Mouse (Mus musculus) CH12.LX (cell line): ENCODE results near the gene E130114P18Rik. TPM values are rescaled to one million over a fixed set of nuclear protein-coding genes. Genes with fewer than 3 reads are reported as not detected.

Experiments
- DNase-seq: peaks from one replicate; pipeline ENCODE4 v3.0.0-alpha.2; 2013; ENCODE audit errors: extremely low read depth
- H3K27ac ChIP-seq: 2 replicates; pipeline ENCODE4 v1.5.1; 2012; ENCODE audit warnings: low read depth, mild to moderate bottlenecking, control low read depth, moderate library complexity; ENCODE audit not compliant: insufficient read depth
- H3K27me3 ChIP-seq: replicated peaks from 2 replicates; pipeline ENCODE3; 2012; ENCODE audit warnings: inconsistent platforms
- H3K36me3 ChIP-seq, 2 experiments: replicated peaks in 1 of 2; 2 replicates each; pipeline versions ENCODE3 to v1.6.1; 2012; ENCODE audit warnings: inconsistent platforms in 1 of 2, low read length in 1 of 2, mild to moderate bottlenecking in 1 of 2, mixed read lengths in 1 of 2, moderate library complexity in 1 of 2; ENCODE audit not compliant: control insufficient read depth in 1 of 2, insufficient read depth in 1 of 2
- H3K4me1 ChIP-seq, 2 experiments: 2 replicates each; pipeline ENCODE4 v1.6.1; 2012; ENCODE audit warnings: inconsistent platforms in 1 of 2, moderate library complexity in 1 of 2; ENCODE audit not compliant: insufficient read depth in 2 of 2, control insufficient read depth in 1 of 2
- H3K4me2 ChIP-seq: 2 replicates; pipeline ENCODE4 v1.6.1; 2012; ENCODE audit warnings: low read depth, mild to moderate bottlenecking, control low read depth; ENCODE audit not compliant: poor library complexity, insufficient read depth, severe bottlenecking
- H3K4me3 ChIP-seq, 3 experiments: fragments of 150-350 bp in 1 of 3; sonication (generic) in 1 of 3; replicated peaks in 1 of 3; 2 replicates each; pipeline versions ENCODE3 to v1.5.1; 2011 to 2012; ENCODE audit warnings: low read depth in 2 of 3, low read length in 2 of 3, mild to moderate bottlenecking in 2 of 3, moderate library complexity in 2 of 3, control low read depth in 1 of 3, improper control_type of control experiment in 1 of 3, inconsistent platforms in 1 of 3, mixed read lengths in 1 of 3; ENCODE audit not compliant: poor library complexity in 1 of 3
- H3K79me2 ChIP-seq: replicated peaks from 2 replicates; pipeline ENCODE4 v1.6.1; 2012; ENCODE audit warnings: mild to moderate bottlenecking, moderate library complexity; ENCODE audit not compliant: control insufficient read depth, poor library complexity, insufficient read depth, severe bottlenecking; ENCODE audit errors: extremely low read depth
- H3K9ac ChIP-seq: 2 replicates; pipeline ENCODE4 v1.6.1; 2012; ENCODE audit warnings: low read depth, mild to moderate bottlenecking, control low read depth, moderate library complexity; ENCODE audit not compliant: insufficient read depth
- H3K9me3 ChIP-seq: replicated peaks from 2 replicates; pipeline ENCODE3; 2012; ENCODE audit warnings: low read length, inconsistent platforms, mixed read lengths
- BHLHE40 ChIP-seq: IDR thresholded peaks from 2 replicates; pipeline ENCODE4 v1.6.1; 2011; ENCODE audit warnings: mild to moderate bottlenecking, low read depth, low read length, improper control_type of control experiment
- CHD1 ChIP-seq: IDR thresholded peaks from 2 replicates; pipeline ENCODE4 v1.6.1; 2012; ENCODE audit warnings: low read depth, low read length, improper control_type of control experiment, inconsistent platforms
- CHD2 ChIP-seq: IDR thresholded peaks from 2 replicates; pipeline ENCODE4 v1.6.1; 2011; ENCODE audit warnings: low read length, improper control_type of control experiment
- E2F4 ChIP-seq: IDR thresholded peaks from 2 replicates; pipeline ENCODE4 v1.6.1; 2011; ENCODE audit warnings: low read depth, low read length, improper control_type of control experiment; ENCODE audit not compliant: insufficient replicate concordance
- ELF1 ChIP-seq: IDR thresholded peaks from 2 replicates; pipeline ENCODE4 v1.6.1; 2014; ENCODE audit warnings: low read depth, mild to moderate bottlenecking, inconsistent platforms, low read length, improper control_type of control experiment
- ETS1 ChIP-seq: conservative IDR thresholded peaks from 2 replicates; pipeline ENCODE4 v1.6.1; 2012; ENCODE audit warnings: low read depth, mild to moderate bottlenecking, inconsistent platforms, low read length, improper control_type of control experiment, moderate library complexity
- GABPA ChIP-seq: IDR thresholded peaks from 2 replicates; pipeline ENCODE4 v1.6.1; 2012; ENCODE audit warnings: low read depth, low read length, improper control_type of control experiment, inconsistent platforms; ENCODE audit not compliant: insufficient replicate concordance
- JUND ChIP-seq: conservative IDR thresholded peaks from 2 replicates; pipeline ENCODE4 v1.6.1; 2011; ENCODE audit warnings: low read depth, low read length, improper control_type of control experiment
- MEF2A ChIP-seq: IDR thresholded peaks from 2 replicates; pipeline ENCODE4 v1.6.1; 2014; ENCODE audit warnings: low read depth, mild to moderate bottlenecking, inconsistent platforms, low read length, improper control_type of control experiment, borderline replicate concordance
- MXI1 ChIP-seq: IDR thresholded peaks from 2 replicates; pipeline ENCODE4 v1.6.1; 2011; ENCODE audit warnings: mild to moderate bottlenecking, low read depth, low read length, improper control_type of control experiment
- MYC ChIP-seq: IDR thresholded peaks from 2 replicates; pipeline ENCODE4 v1.6.1; 2011; ENCODE audit warnings: low read depth, mild to moderate bottlenecking, improper control_type of control experiment, low read length
- NELFE ChIP-seq: IDR thresholded peaks from 2 replicates; pipeline ENCODE4 v1.6.1; 2011; ENCODE audit warnings: low read depth, low read length, improper control_type of control experiment
- PAX5 ChIP-seq: IDR thresholded peaks from 2 replicates; pipeline ENCODE4 v1.6.1; 2012; ENCODE audit warnings: low read length, inconsistent platforms, mixed read lengths
- POLR2A ChIP-seq: IDR thresholded peaks from 2 replicates; pipeline ENCODE4 v1.6.1; 2011; ENCODE audit warnings: low read depth, mild to moderate bottlenecking, improper control_type of control experiment, low read length
- RAD21 ChIP-seq: IDR thresholded peaks from 2 replicates; pipeline ENCODE4 v1.6.1; 2011; ENCODE audit warnings: low read depth, mild to moderate bottlenecking, low read length, improper control_type of control experiment, moderate library complexity
- TCF12 ChIP-seq: IDR thresholded peaks from 2 replicates; pipeline ENCODE4 v1.6.1; 2014; ENCODE audit warnings: low read depth, mild to moderate bottlenecking, inconsistent platforms, low read length, improper control_type of control experiment
- USF1 ChIP-seq: IDR thresholded peaks from 2 replicates; pipeline ENCODE4 v1.6.1; 2014; ENCODE audit warnings: low read depth, mild to moderate bottlenecking, inconsistent platforms, low read length, improper control_type of control experiment
- USF2 ChIP-seq: conservative IDR thresholded peaks from 2 replicates; pipeline ENCODE4 v1.6.1; 2011; ENCODE audit warnings: low read depth, low read length, improper control_type of control experiment
- ZKSCAN1 ChIP-seq: IDR thresholded peaks from 2 replicates; pipeline ENCODE4 v1.6.1; 2012; ENCODE audit warnings: low read depth, inconsistent platforms, low read length, improper control_type of control experiment, borderline replicate concordance
- ZNF384 ChIP-seq: IDR thresholded peaks from 2 replicates; pipeline ENCODE4 v1.6.1; 2012; ENCODE audit warnings: low read depth, low read length, improper control_type of control experiment, inconsistent platforms
- dilution Hi-C: fragments of 300-500 bp; cut with MboI; formaldehyde crosslinking; loops from 2 replicates; pipeline ENCODE4 v1.14.3; 2020; ENCODE audit warnings: low sequenced_read_pairs; ENCODE audit not compliant: extremely low pct_unique_long_range_greater_than_20kb, extremely low pct_ligation_motif_present
- in situ Hi-C: fragments of 300-500 bp; cut with MboI; formaldehyde crosslinking; loops from 3 replicates; pipeline ENCODE4 v1.14.3; 2019; ENCODE audit warnings: low sequenced_read_pairs, low pct_ligation_motif_present, low pct_unique_long_range_greater_than_20kb, mixed read lengths
- polyA plus RNA-seq: library from polyadenylated mRNA; unstranded; fragments of >175 nt; gene quantifications from 2 replicates; pipeline ENCODE4 v1.2.1, GENCODE M21; 2012; ENCODE audit warnings: low read depth; ENCODE audit not compliant: insufficient read length
- total RNA-seq, 2 experiments: library from RNA; depleted of rRNA; stranded (reverse); fragments of 300-350 nt in 1 of 2; fragments of >200 nt in 1 of 2; gene quantifications; 2 replicates each; pipeline ENCODE4 v1.2.3; 2012 to 2014

The E130114P18Rik gene
- total and polyA plus RNA-seq, 3 experiments, result not detected

DNA sequence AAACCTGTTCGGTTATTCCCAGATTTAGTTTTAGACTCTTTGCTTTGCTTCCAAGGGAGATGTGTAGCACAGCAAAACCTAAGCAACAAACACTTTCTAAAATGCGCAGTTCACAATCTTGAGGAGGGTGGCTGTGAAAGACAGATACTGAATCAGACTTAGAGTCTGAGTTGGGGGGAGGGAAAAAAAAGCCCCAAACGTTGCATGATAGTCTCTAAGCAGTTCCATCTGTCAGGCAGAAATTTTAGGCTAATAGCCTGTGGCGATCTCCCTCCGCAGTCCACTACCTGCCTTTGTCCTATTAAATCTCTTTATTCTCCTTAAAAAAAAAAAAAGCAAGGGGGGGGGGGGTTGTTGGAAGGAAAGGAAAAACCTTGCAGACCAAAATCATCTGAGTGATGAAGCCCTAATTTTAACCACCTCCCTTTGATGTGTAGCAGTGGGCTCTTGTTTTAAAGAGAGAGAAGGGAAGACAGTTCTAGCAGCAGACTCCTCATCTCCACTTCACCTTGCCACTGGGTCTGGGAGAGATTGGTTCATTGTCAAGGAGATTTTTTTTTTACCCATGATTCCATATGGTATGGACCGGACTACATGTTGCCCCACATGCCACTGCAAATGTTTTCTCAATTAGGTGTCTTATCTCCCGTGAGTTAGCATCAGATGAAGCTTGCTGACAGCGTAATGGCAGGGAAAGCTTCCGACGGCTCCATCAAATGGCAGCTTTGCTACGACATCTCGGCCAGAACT, 196.4 kb downstream of the E130114P18Rik start:
- in situ Hi-C loops (no loop called here), dilution Hi-C loops (no loop called here)
- Histone ChIP-seq H3K79me2 (no peaks in the 10 kb centered on the region), H3K4me2 (no peak overlapping the region), H3K27me3 (no peaks in the 10 kb centered on the region), H3K9me3 (peaks cover 51% of the 10 kb centered on the region), H3K4me1 (no peaks in the 10 kb centered on the region), H3K4me3 (no peak overlapping the region), H3K9ac (no peak overlapping the region), H3K27ac (no peak overlapping the region), H3K36me3 (no peaks in the 10 kb centered on the region)
- TF ChIP-seq USF2 (no peak), ETS1 (no peak), ZKSCAN1 (no peak), MEF2A (no peak), USF1 (no peak), ELF1 (no peak), PAX5 (no peak), POLR2A (no peak), TCF12 (no peak), E2F4 (no peak), GABPA (no peak), MXI1 (no peak), RAD21 (no peak), CHD2 (no peak), ZNF384 (no peak), BHLHE40 (no peak), NELFE (no peak), JUND (no peak), MYC (no peak)
- no peak for DNase-seq

DNA sequence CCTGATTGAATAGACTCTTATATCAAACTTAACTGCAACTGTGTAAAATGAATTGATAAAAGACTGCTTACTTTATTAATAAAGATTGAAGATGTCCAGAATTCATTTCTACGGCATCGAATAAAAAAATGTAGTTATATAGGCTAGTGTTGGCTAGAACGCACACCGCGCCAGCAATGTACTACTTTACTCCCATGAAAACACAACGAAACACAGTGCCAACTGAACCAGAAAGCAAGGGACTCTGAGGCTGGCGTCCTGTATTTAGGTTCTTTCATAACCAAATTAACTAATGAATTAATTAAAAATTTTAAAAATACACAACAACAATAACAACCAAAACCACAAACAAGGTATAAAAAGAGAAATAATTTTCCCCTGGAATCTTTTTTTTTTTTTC, 197.0 kb downstream of the E130114P18Rik start:
- Histone ChIP-seq H3K79me2 (no peaks in the 10 kb centered on the region), H3K36me3 (no peaks in the 10 kb centered on the region), H3K4me1 (no peaks in the 10 kb centered on the region), H3K4me3 (no peak overlapping the region), H3K9ac (no peak overlapping the region), H3K9me3 (peaks cover 51% of the 10 kb centered on the region), H3K4me2 (no peak overlapping the region), H3K27ac (no peak overlapping the region), H3K27me3 (no peaks in the 10 kb centered on the region)
- TF ChIP-seq BHLHE40 (no peak), CHD1 (no peak), MXI1 (no peak)
- no peak for DNase-seq
- dilution Hi-C loops (no loop called here), in situ Hi-C loops (no loop called here)
